Mouse (Mus musculus): ENCODE results near the gene Abat.
A peak's percentile ranks its signal among the peaks of the same experiment; 100 is the strongest.

The Abat gene

DNA sequence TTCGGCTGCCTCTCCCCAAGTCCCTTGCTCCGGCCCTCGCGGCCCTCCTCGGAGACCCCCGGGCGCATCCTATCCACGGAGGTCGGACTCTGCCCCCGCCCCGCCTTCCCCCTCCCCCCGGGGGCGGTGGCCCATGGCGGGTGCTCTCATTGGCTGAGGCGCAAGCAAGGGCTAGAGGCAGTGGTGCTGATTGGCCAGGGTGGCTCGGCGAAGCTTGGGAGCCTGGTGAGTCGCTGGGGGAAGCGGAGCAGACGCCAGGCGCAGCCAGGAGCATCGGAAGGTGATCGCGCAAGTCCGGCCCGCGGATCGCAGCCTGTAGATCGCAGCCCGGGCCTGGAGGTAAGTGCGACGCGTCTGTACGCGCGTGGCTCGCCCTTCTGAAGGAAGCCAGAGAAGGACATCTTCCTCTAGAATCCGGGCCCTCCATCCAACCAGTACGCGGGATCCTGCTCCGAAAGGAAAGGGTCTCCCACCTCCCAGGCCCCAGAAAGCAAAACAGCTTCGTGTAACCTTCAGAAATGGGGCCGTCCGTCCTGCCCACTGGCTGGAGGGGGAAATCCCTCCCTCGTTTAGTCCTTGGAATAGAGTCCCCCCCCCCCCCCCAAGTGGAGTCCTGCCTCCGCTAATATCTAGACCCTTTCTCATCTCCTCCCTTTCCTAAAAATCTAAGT lies at the start of gene Abat:
Gene Abat, plus strand, starts transcription at position 194 of the 671 bp plus-strand sequence.
- DNase-seq (ENCODE audit: low spot score in 2 of 2): peak; percentile 86 to 96

DNA sequence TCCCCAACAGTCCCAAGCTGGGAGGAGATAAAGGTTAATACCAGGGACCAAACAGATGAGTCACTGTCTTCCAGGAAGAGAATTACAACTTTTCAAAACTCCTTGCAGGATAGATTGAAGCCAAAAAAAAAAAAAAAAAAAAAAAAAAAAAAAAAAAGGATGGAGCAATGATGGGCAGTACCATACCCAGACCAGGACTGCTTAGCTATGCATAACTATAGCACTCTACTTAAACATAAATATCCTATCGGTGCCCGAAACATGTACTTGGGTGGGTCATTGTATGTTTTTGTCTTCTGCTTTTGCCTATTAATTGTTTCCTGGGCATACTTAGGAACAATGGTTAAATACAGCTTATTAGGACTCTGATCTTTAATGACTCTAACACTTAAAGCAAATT lies 43.1 kb upstream of the Abat start:
- no peak for DNase-seq (ENCODE audit: low spot score in 2 of 2)

DNA sequence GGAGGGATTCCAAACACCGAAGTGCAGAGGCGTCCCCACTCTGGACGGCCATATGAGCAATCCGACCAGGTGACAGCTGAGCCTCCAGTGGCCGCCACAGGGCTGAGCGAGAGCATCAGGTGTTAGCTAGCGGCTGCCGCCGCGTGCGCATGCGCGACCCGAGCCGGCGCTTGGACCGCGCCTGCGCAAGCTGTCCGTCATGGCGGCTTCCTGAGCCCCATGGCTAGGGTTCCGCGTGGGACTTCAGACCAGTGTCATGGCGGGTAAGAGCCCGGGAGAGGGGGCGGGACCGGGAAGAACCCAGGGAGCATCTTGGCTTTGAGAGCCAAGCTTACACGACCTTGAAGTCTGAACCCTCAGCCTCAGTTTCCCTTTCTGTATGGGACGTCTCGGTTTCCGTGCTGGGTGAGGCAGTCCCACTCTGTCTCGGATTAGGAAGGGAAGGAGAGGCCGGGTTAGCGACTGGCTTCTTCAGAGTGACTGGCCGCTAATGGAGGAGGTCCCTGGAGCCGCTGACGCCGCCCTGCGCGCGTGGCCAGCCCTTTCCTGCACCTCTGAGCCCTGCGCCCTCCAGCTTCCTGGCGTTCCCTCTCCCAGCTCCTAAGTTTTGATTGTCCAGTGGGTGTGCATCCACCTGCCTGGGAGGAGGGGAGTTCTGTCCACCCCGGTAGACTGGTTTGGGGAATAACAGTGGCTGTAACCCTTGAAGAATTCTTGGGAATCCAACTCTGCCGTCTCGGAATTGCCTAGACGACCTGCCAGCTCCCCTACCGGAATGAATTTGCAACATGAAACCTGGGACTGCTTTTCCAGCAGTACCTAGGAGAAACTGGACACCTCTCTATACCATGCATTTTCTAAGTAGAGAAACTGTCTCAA lies 42.4 kb upstream of the Abat start, which contains the start of gene Mettl22:
Gene Mettl22, plus strand, starts transcription at position 186 of the 879 bp plus-strand sequence.
- peak; percentile 77 to 92 for DNase-seq (ENCODE audit: low spot score in 2 of 2)

DNA sequence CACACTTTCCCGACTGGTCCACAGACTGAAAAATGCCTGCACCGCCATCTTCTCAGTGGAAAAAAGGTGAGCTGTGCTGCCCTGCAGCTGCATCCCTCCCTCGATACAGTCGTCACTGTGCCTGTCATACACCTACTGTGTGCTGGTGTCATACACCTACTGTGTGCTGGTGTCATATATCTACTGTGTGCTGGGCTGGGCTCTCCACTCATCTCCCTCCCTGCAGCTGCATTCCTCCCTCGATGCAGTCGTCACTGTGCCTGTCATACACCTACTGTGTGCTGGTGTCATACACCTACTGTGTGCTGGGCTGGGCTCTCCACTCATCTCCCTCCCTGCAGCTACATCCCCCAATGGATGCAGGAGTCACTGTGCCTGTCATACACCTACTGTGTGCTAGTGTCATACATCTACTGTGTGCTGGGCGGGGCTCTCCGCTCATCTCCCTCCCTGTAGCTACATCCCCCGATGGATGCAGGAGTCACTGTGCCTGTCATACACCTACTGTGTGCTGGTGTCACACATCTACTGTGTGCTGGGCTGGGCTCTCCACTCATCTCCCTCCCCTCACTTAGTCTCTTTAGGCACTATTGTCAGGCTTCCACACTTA lies 25.7 kb upstream of the Abat start:
- DNase-seq (ENCODE audit: low spot score in 2 of 2): no peak

DNA sequence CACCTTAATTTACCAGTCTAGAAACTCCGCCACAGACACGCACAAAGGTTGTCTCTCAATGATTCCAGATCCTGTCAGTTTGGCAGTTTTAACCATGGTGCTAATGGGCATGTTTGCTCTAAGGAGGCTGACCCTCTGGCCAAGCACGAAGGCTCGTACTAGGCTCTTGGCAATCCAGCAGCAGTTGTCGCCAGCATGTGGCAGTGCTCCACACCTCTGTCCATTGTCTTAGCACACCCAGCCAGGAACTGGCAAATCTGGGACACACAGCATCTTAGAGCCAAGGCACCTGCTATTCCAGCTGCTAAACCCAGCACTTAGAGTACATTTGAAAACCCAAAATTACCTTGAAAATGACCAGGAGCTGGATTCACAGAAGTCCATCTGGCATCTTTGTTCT lies 23.9 kb upstream of the Abat start:
- DNase-seq (ENCODE audit: low spot score in 2 of 2): no peak

DNA sequence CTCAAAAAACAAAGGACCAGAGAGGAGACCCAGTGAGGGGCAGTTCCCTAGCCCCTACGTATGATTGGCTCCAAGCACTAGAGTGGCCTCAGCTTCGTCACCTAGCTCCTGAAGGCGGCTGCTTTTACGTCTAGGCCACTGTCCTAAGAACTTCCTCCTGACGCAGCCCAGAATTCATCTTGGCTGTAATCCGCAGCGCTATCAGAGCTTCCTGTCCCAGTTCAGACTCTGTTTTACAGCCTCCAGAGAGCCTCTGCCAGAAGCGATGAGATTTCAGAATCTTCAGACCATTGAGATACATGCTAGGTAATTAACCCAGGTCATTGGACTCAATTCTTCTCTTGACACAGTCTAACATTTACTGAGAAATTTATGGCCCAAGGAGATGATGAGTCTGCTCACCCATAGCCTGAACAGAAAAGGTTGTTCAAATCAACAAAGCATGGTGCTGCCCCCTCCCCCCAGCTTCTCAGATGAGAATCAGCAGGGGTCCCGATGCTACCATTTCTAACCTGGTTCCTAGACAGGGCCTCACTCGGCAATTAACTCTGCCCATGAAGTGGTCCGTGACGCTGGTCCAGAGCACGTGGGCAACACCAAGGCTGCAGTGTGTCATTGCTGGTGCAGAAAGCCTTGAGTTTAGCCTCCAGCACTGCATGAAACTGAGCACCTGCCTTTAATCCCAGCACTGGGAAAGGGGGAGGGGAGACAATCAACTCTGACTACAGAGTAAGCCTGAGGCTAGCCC lies 21.3 kb upstream of the Abat start:
- DNase-seq (ENCODE audit: low spot score in 2 of 2): no peak

DNA sequence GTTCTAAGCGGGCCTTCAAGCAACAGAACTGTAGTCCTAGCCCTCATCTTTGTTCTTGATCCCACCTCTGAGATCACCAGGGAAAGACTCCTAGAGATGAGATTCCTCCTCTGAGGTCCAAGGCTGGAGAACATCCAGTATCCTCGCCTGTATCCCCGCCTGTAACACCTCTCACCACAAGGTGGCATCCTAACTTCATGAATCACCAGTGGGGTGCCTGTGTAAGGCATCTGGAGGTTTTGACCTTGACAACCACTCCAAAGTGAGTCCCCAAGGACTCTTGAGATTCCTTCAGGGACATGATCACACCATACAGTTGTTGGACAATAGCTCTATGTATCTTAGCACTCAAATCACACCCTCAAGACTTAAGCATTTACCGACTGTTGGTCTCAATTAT lies 19.0 kb upstream of the Abat start:
- peak; percentile 52 to 73 for DNase-seq (ENCODE audit: low spot score in 2 of 2)

DNA sequence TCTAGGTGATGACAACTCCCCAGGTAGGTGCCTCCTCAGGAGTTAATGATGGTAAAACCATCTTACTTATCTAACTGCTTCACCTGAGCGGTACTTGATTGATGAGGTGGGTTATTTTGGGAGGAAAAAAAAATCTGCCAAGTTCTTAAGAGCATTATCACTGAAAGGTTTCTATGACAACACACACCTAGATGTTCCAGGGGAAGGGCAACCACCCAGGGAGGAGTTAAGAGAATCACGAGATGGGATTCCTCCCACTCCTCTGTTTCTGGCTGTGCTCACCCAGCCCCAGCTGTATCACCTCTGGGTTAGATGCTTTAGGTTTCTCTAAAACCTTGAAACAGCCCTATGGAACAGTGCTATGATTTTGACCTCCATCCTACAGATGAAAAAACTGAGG lies 16.3 kb upstream of the Abat start:
- no peak for DNase-seq (ENCODE audit: low spot score in 2 of 2)

DNA sequence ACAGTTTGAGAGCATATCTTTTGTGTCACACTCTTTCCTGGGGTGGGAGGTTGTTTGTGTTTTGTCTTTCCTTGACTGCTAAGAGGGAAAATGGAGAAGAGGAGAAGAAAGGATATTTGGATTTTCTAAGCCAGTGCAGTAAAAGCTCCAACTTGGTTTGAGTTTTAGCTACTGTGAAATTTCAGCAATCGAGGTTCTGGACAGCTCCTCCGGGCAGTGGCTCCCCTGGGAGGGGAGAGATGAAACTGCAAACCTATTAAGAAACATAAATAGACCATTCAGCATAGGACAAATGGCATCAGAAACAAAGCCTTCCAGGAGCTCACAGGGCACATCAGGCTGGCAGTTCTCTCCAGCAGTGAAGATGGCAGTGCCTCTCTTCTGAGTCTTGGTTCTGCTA lies 9.0 kb upstream of the Abat start:
- no peak for DNase-seq (ENCODE audit: low spot score in 2 of 2)

DNA sequence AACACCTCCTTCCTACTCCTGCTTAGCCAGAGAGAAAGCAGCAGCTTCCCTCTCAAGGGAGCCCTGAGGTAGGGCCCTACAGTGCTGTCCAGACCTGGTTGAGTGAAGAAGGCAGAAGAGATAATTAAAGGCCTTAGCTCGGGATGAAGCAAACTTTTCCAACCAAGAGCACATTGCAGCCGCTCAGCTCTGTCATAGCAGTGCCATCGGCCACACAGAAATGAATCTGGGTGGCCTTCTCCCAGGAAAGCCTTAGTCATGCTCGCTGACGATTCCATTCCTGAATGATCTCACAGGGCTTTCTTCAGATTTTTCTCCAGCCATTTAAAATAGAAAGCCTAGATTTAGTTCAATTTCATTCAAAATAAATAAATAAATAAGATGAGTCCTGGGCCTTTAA lies 3.3 kb upstream of the Abat start:
- no peak for DNase-seq (ENCODE audit: low spot score in 2 of 2)

DNA sequence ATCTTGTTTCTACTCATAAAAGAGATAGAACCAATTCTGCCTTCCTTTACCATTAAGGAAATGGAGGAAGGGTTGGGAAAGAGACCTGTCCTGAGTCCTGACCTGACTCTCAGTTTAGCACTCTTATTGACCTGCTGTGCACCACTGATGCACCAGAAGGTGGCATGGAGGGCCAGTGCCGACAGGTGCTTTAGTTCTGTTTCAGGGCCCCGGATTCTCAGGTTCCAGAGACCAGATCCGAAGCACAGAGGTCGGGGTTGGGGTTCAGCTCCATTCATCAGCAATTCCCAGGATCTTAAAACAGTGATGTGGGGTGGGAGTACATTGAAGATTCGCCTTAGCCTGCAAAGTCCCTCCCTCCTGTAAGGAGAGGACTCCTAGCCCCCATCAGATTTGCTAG lies 399 bp upstream of the Abat start:
- no peak for DNase-seq (ENCODE audit: low spot score in 2 of 2)

DNA sequence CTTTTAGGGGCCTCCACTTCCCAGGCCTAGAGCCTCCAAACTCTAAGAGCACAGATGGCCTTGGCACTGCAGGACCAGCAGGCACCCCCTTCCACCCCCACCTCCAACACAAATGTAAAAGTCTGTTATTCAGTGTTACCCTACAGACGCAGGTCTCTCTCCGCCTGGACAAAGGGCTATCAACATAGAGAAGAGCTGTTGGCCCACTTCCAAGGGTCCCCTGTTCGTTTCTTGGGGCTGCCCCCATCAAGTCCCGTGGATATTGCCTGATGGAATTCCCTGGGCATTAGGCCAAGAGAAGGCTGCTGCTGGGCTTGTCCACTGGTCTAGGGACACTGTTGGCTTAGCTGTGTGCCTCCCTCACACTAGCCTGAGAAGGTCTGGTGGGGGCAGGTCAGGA lies 951 bp downstream of the Abat start:
- peak in 1 of 2 experiments; percentile 56 for DNase-seq (ENCODE audit: low spot score in 2 of 2)

DNA sequence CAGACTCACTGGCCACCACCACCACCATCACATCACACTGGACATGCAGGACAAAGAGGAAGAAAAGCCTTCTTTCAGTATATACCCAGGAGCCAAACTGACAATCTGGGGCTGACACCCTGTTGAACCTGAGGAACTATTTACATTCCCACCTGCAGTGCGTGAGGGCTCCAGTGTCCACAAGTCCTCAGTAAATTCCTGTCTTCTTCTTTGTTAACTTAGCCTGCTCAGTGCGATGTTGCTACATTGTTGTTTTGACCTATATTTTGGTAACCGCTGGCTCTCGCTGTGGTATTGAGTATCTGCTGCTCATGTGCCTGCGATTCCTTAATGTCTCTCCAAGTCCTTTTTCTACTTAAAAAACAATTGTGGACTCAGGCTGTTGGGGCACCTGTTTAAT lies 7.3 kb downstream of the Abat start:
- no peak for DNase-seq (ENCODE audit: low spot score in 2 of 2)

DNA sequence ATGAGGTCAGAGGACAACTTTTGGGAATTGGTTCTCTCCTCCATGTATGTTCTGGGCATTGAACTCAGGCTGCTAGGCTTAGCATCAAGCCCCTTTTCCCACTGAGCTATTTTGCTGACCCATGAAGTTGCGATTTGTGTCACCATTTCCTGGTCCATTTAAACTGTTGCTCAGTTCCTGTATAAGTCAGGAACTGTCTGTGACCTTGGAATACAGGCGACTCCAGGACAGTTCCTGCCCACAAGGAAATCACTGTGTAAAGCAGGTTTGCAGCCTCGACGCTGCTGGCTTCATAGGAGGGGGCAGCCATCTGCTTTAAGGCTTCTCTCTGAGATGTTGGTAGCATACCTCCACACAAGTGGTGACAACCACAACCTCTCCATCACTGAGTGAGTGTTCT lies 8.1 kb downstream of the Abat start:
- no peak for DNase-seq (ENCODE audit: low spot score in 2 of 2)

DNA sequence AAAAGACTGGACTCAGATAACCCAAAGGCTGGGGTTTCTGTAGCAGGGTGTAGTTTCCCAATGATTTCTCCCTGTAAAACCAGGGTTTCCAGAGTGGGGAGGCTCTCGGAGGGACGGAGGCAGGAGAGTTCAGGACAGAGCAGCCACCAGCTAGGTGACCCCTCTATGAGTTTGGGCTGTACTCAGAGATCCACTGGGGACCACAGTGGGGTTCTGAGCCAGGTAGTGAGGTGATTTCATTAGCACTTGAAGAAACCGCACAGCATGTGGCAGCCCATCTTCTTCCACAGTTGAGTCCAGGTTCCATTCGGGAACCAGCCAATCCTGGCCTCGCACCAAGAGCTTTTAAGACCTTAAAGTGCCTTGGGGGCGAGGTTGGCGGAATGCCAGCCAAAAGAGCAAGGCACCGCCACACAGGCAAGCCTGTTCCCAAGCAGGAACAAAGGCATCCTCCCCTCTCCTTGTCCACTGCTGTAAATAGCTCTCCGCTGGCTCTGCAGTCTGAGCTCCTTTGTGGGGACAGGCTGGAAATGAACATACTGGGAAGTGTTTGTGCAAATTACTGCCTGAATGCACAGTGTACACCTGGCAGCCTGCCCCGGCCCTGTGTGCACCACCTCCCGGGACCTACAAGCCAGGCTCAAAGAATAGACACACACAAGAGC lies 10.4 kb downstream of the Abat start:
- peak; percentile 44 to 70 for DNase-seq (ENCODE audit: low spot score in 2 of 2)

DNA sequence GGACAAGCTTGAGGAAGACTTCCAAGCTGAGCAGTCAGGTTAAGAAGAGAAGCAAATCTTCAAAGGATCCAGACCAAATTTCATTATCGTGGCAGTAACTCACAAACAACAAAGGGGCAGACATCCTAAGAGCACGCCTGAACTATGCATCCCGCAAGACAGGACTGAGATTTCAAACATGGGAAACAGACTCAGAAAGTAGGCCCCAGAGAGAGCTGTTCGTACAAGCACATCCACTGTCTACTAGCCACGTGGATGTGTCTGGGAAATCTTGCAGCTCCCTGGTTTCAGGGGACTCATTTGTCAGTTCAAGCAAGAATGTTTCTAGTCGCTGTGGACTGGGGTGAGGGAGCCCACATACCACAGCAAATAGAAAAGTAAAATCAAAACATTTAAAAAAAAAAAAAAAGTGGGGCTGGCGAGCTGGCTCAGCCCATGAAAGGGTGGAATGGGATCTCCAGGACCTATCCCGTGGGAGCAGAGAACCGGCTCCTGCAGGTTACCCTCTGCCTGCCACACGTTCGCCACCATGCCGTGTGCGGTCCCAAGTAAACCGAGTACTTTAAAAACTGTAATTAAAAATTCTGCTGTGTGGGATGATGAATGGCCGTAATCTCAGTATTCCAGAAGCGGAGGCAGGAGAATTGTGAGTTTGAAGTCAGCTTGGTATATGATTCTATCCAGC lies 11.1 kb downstream of the Abat start:
- DNase-seq (ENCODE audit: low spot score in 2 of 2): no peak

DNA sequence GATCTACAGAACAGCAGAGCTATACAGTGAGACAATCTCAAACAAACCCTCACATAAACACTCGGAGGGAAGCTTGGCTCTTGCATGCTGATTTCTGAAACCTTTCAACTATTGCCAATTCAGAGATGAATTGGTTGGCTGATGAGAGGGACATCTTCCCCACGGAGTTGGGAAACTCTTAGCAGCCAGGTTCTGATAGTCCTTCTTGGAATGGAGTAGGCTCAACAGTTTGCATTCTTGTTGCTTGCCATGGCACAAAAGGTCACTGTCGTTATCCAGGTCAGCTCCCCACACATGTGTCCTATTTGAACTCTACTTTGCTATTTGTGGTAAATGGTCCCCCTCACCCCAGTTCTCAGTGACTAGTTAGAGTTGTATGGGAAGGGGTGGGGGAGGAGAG lies 12.1 kb downstream of the Abat start:
- DNase-seq (ENCODE audit: low spot score in 2 of 2): no peak

DNA sequence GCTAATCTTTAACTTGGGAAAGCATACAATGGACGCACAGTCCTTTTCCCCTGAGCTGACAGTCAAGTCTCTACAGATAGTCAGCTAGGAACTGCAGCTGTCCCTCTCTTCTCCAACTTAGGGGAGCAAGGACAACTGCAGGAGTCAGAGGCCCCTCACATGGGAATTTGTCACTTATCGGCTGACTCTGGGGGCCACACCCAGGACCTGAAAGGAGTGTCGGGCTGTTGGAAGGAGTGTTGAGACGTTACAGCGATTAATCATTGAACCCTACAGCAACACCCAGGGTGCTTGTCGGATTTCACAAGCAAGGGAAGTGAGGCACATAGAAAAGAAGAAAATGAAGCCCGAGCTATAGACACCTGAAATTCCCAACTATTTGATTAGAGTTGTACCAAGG lies 12.6 kb downstream of the Abat start:
- DNase-seq (ENCODE audit: low spot score in 2 of 2): no peak

DNA sequence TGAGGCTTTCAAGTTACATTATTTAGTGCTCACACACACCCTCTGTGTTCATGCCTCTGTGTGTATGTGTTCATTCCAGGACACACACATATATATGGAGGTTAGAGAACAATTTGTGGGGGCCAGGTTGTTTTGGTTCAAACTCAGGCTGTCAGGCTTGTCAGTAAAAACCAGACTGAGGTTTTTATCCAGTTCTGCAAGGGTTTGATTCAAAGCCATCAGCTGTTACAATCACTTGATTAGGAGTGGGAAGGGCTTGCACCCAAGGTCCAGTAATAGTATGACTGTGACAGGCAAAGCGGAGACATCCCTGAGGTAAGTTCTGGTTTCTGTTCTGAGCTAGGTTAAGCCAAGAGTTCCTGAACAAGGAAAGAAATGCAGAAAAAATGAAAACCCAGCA lies 16.2 kb downstream of the Abat start:
- DNase-seq (ENCODE audit: low spot score in 2 of 2): no peak

DNA sequence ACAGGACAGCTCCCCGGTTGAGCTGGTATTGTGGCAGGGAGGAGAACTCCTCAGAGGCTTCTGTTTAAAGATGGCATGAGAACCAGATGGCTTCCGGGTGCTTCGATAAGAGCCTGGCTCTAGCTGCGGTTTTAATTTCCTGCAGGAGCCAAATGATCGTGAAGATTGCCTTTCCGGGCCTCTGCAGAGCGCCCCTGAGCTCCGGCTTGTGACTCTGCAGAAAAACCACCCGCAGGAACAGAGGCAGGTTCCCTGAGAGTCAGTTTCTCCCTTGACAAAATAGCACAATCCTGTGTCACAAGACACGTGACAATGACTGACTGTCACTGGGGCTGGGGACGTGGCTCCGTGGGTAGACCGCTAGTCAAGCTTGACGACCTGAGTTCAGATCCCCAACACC lies 16.8 kb downstream of the Abat start:
- no peak for DNase-seq (ENCODE audit: low spot score in 2 of 2)

DNA sequence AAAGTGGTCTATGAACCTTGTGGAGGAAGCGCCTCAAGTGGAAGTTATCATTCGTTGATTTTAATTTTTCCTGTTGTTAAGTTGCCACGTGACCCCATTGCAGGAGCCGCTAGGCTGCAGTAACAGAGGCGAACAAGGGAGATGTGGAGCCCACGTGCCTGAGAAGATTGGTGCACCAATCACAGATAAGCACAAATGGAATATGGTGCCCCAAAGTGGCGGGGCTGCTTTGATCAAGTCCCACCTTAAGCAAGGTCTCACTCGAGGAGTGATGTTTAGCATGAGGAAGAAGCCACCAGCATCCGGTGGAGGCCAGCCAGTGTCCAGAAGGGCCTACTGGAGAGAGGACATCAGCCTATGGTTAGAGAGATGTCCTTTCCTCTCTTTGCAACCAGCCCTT lies 19.2 kb downstream of the Abat start:
- no peak for DNase-seq (ENCODE audit: low spot score in 2 of 2)

Measured in cerebellum, postnatal 4 days (tissue).